In genomic region chr3:100402656-100403055, GRCm38 (mm10) we compare ENCODE assay signal across 15 mouse cellular contexts.
A peak's percentile ranks its signal among the peaks of the same experiment; 100 is the strongest.
DNase-seq lines count a peak whose midpoint lies in the region.
"Had no signal": no experiment of that assay in that cellular context is flagged by ENCODE, and none has a peak within 500 bp of the region (broad histone marks: within the 10 kb centered on the region; RNA-seq: fewer than 3 reads in every experiment).

No protein-coding gene starts in this region.

- intact Hi-C loops in left cerebral cortex, postnatal 36 days (cut with DNase I), result no loop called here

- peak; percentile 41 to 45 for DNase-seq in cerebellum, postnatal 14 days
- no peak for DNase-seq in cerebellum, adult 9-10 months
- DNase-seq in left cerebral cortex, adult 18-20 months (ENCODE audit: low spot score in 2 of 2), result peak; percentile 29 to 50
- no peak for DNase-seq in left cerebral cortex, postnatal 36 days (ENCODE audit: low spot score in 2 of 2)
- DNase-seq in right cerebral cortex, adult 18-20 months, result peak; percentile 63
- no peak for DNase-seq in right cerebral cortex, postnatal 4 days
- peak; percentile 52 for DNase-seq in testis, postnatal 14 days (ENCODE audit: low spot score)
- DNase-seq: adrenal gland, postnatal 36 days; gastrocnemius, postnatal 14 days; kidney, adult 11 months; kidney, postnatal 4 days; liver; retina, postnatal 1 day; thymus, adult 18-20 months; thymus, postnatal 4 days had no signal

Comparison
In these comparisons a context has a peak if more than half of its experiments do, and no peak if none do; other contexts are left out.
1. DNase-seq: peak in cerebellum, postnatal 14 days (2 of 2), left cerebral cortex, adult 18-20 months (2 of 2), right cerebral cortex, adult 18-20 months (single experiment) and testis, postnatal 14 days (single experiment); none in cerebellum, adult 9-10 months (single experiment), left cerebral cortex, postnatal 36 days (0 of 2) and right cerebral cortex, postnatal 4 days (single experiment).